Mouse (Mus musculus) neural tube, embryonic 12.5 days (tissue): ENCODE measurements around the gene Gm4969. TPM values are rescaled to one million over a fixed set of nuclear protein-coding genes. Genes with fewer than 3 reads are reported as not detected.
"Not testable (repeated sequence)": the region's sequence is repeated elsewhere in the genome, so short reads cannot be mapped to it uniquely, and the experiment has no call there.

ENCODE experiments used
- ATAC-seq: fragments of 200-750 bp; cut with Nextera tagmentation; 2 replicates; pipeline ENCODE4 v1.8.0; 2017; ENCODE audit warnings: low read depth, mild to moderate bottlenecking, moderate TSS enrichment, moderate library complexity; ENCODE audit not compliant: low FRiP score
- H3K27ac ChIP-seq: fragments of 300-500 bp; sonication (generic); 2 replicates; pipeline ENCODE4 v1.5.1; 2016
- H3K27me3 ChIP-seq: fragments of 300-500 bp; sonication (generic); replicated peaks from 2 replicates; pipeline ENCODE4 v1.6.1; 2016; ENCODE audit warnings: mild to moderate bottlenecking
- H3K36me3 ChIP-seq: fragments of 300-500 bp; sonication (generic); 2 replicates; pipeline ENCODE4 v1.6.1; 2016; ENCODE audit warnings: mild to moderate bottlenecking
- H3K4me1 ChIP-seq: fragments of 300-500 bp; sonication (generic); 2 replicates; pipeline ENCODE4 v1.6.1; 2016
- H3K4me2 ChIP-seq: fragments of 300-500 bp; sonication (generic); replicated peaks from 2 replicates; pipeline ENCODE4 v1.6.1; 2016; ENCODE audit warnings: mild to moderate bottlenecking
- H3K4me3 ChIP-seq: fragments of 300-500 bp; sonication (generic); 2 replicates; pipeline ENCODE4 v1.5.1; 2016
- H3K9ac ChIP-seq: fragments of 300-500 bp; sonication (generic); 2 replicates; pipeline ENCODE4 v1.6.1; 2016; ENCODE audit warnings: mild to moderate bottlenecking
- H3K9me3 ChIP-seq: fragments of 300-500 bp; sonication (generic); 2 replicates; pipeline ENCODE4 v1.6.1; 2016; ENCODE audit warnings: mild to moderate bottlenecking
- WGBS: fragments of 180-500 bp; shearing (Covaris S2); methylation state at CpG from one replicate; pipeline ENCODE4 v1.1.7; 2016; 5-methylcytosine and 5-hydroxymethylcytosine counted together
- polyA plus RNA-seq: library from polyadenylated mRNA; unstranded; fragments of >200 nt; fragmentation: Nextera tagmentation; extraction: Ambion mirVana; gene quantifications from 2 replicates; pipeline ENCODE4 v1.2.1, GENCODE M21; 2016

Gene Gm4969
- polyA plus RNA-seq, 1 experiment from 2014 or later, result 1.0 TPM

DNA sequence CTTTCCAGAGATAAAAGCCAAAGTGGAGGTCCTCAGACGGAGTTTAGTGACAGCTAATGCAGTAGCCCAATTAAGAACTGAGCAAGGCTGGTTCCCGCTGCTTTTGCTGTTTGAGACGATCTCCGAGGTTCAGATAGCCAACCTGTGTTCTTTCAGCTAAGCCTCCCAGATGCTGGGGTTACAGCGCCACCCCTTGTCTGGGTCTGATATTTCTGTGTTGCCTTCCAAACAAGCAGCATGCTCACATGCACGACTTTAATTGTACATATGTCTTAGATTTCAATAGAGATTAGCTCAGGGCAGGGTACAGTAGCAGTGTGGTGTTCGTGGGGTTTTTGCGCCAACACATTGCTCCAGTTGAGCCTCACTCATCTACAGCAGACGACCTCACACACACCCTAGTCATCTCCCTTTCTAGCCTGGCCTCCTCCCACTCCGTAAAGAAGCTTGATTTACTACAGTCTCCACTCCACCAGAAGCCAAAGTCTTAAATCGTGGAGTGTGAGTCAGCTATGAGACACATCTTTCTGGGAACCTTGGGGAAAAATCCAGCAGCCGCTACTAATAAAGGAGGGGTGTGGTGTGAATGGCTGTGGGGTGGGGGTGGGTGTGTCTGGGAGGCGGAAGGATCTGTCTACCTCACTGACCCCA is 37.8 kb upstream of the Gm4969 start:
- peaks cover 18% of the 10 kb centered on the region for H3K27me3 ChIP-seq
- ATAC-seq, result no peak
- H3K4me3 ChIP-seq, result no peak overlapping the region
- peaks cover 38% of the 10 kb centered on the region for H3K36me3 ChIP-seq
- H3K27ac ChIP-seq, result no peak overlapping the region
- no peaks in the 10 kb centered on the region for H3K9me3 ChIP-seq
- 59% methylated on average over 13 of the region's 13 CpGs for WGBS
- no peak overlapping the region for H3K9ac ChIP-seq
- no peak overlapping the region for H3K4me2 ChIP-seq
- H3K4me1 ChIP-seq, result peaks cover 23% of the 10 kb centered on the region

DNA sequence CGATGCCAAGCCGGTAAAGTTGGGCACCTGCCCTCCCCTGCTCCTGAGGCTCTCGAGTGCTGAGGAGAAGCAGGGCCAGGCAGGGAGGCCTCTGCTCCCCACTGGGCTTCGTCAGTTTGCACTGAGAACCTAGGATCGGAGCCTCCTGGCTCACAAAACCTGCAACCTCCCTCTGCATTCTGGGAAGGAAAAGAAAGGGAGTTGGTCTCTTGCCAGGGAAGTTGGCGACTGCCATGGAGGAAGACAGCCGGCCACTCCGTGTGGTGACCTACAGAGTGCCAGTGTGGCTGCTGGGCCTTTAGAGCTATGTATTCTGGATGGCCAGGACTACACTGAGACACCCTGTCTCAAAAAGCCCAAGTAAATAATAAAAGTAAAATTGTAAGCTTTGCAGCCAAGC is 36.6 kb upstream of the Gm4969 start:
- H3K27ac ChIP-seq, result no peak overlapping the region
- H3K4me2 ChIP-seq, result no peak overlapping the region
- H3K27me3 ChIP-seq, result peaks cover 8% of the 10 kb centered on the region
- H3K4me3 ChIP-seq, result no peak overlapping the region
- peaks cover 38% of the 10 kb centered on the region for H3K36me3 ChIP-seq
- H3K9ac ChIP-seq, result no peak overlapping the region
- H3K9me3 ChIP-seq, result no peaks in the 10 kb centered on the region
- no peak for ATAC-seq
- peaks cover 22% of the 10 kb centered on the region for H3K4me1 ChIP-seq
- 87% methylated on average over 8 of the region's 8 CpGs for WGBS

DNA sequence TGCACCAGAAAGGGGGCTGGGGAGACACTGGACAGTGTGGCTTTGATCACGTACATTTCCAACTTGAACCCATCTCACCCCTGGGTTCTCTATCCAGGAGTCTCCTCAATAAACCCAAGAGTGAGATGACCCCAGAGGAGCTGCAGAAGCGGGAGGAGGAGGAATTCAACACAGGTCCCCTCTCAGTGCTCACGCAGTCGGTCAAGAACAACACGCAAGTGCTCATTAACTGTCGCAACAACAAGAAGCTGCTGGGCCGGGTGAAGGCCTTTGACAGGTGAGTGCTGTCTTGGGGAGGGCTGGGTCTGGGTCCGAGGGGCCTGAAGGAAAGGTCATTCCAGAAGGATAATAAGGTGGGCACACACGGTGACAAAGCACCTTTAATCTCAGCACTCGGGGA is 33.0 kb upstream of the Gm4969 start:
- not testable (repeated sequence) for H3K9ac ChIP-seq
- peak overlapping the region; percentile 80 for H3K4me2 ChIP-seq
- 92% methylated on average over 10 of the region's 10 CpGs for WGBS

DNA sequence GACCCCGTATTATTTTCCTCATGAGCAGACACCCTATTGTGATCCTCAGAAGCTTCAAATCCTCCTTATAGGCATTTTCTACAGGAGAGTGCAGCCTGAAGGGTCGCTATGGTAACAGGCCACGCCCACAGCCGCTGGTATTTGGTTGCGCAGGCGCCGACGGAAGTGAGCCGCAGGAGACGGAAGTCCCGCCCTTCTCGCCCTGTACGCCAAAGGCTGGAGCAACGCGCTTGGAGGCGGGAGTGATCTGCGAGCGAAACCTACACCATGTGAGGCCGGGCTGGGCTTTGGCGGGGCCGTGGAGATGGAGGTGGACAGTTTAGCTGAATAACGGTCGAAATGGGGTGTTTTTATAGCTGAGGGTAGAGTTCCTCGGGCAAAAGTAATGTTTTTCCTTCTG is 31.5 kb upstream of the Gm4969 start, which contains the start of gene Snrpd2:
Gene Snrpd2 (plus strand): TSS at position 97 of the 400 bp plus-strand sequence.
- H3K4me3 ChIP-seq, result peak within 1 kb of the TSS; percentile 59
- under 1% methylated on average over 24 of the region's 24 CpGs for WGBS
- H3K4me1 ChIP-seq, result peaks cover 22% of the 10 kb centered on the region
- peak within 1 kb of the TSS; percentile 80 for H3K4me2 ChIP-seq
- peaks cover 41% of the 10 kb centered on the region for H3K36me3 ChIP-seq
- peak within 1 kb of the TSS; percentile 42; the same call in 1 of the 2 replicates for H3K27ac ChIP-seq
- ATAC-seq, result peak; percentile 94
- H3K9me3 ChIP-seq, result no peaks in the 10 kb centered on the region
- no peaks in the 10 kb centered on the region for H3K27me3 ChIP-seq
- H3K9ac ChIP-seq, result peak within 1 kb of the TSS; percentile 62

More for the DNA sequence above, 33.0 kb upstream of the Gm4969 start:
- peaks cover 46% of the 10 kb centered on the region for H3K36me3 ChIP-seq
- H3K9me3 ChIP-seq, H3K27ac ChIP-seq, H3K27me3 ChIP-seq, H3K4me3 ChIP-seq, ATAC-seq: not testable (repeated sequence)
- peaks cover 22% of the 10 kb centered on the region for H3K4me1 ChIP-seq

DNA sequence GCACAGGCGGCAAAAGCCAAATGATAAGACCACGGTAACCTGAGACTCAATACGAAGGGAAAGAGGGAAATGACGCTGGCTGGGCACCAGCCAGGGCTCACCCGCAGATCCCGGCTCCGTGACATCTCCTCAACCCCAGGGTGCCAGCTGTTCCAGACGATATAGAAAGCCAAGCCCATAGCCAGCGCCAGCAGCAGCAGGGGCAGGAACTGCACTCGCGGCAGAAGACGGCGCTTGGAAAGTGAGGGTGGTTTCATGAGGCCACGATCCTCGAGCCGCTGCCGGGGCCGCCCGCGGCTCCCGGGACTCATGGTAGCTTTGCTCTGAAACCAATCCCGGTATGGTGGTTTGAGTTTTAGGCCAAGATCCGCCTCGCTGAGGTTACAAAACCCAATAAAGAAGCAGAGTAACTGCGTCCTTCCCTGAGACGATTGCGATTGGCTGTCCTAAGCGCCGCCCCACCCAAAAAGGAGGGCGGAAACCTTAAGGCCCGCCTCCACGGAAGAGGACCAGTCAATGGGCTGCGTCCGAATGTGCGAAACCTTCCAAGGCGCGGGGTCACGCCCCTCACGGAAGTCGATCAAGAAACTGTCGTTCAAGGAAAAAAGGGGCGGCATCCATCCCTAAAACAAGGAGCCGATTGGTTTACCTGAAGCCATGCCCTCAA is 30.8 kb upstream of the Gm4969 start, which contains the start of gene Qpctl:
Gene Qpctl (minus strand): TSS at position 417 of the 667 bp plus-strand sequence.
- peak within 1 kb of the TSS; percentile 80 for H3K4me2 ChIP-seq
- peak; percentile 97 for ATAC-seq
- WGBS, result under 1% methylated on average over 43 of the region's 43 CpGs
- H3K9me3 ChIP-seq, result no peaks in the 10 kb centered on the region
- no peaks in the 10 kb centered on the region for H3K27me3 ChIP-seq
- peak within 1 kb of the TSS; percentile 59 for H3K4me3 ChIP-seq
- peaks cover 36% of the 10 kb centered on the region for H3K36me3 ChIP-seq
- peaks cover 22% of the 10 kb centered on the region for H3K4me1 ChIP-seq
- H3K9ac ChIP-seq, result peak within 1 kb of the TSS; percentile 62
- H3K27ac ChIP-seq, result peak within 1 kb of the TSS; percentile 42; the same call in 1 of the 2 replicates

DNA sequence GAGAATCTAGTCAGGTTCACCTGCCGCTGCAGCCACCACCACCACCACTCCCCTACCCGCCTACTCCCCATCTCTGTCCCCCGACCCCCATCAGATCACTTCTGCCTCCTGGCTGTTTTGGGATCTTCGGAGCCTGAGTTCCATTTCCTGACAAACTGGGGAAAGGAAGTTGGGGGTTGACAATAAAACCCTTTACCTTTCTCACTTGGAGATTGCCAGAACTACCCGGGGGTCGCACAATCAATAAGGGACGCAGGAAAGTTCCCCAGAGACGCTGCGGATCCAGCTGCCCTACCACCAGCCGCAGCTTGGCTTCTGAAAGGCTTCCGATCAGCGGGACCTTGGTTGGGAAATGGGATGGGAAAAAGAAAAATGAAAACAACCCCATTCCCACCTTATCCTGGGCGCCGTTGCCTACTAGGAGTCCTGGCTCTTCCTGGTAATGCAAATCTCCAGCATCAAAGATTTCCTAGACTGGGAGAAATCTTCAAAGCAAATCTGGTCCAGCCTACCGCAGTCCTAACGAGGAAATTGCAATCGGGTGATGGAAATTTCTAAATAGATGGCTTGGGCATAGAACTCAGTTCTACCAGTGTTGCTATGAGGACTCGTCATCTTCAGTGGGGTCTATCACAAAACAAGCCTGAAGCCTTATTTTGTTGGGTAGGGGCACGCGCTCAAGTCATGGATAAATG is 30.2 kb upstream of the Gm4969 start:
- peaks cover 22% of the 10 kb centered on the region for H3K4me1 ChIP-seq
- no peaks in the 10 kb centered on the region for H3K27me3 ChIP-seq
- H3K9me3 ChIP-seq, result no peaks in the 10 kb centered on the region
- H3K27ac ChIP-seq, result peak overlapping the region; percentile 42; the same call in 1 of the 2 replicates
- no peak for ATAC-seq
- H3K36me3 ChIP-seq, result peaks cover 29% of the 10 kb centered on the region
- peak overlapping the region; percentile 61 for H3K9ac ChIP-seq
- peak overlapping the region; percentile 80 for H3K4me2 ChIP-seq
- H3K4me3 ChIP-seq, result peak overlapping the region; percentile 59
- 14% methylated on average over 20 of the region's 20 CpGs for WGBS

DNA sequence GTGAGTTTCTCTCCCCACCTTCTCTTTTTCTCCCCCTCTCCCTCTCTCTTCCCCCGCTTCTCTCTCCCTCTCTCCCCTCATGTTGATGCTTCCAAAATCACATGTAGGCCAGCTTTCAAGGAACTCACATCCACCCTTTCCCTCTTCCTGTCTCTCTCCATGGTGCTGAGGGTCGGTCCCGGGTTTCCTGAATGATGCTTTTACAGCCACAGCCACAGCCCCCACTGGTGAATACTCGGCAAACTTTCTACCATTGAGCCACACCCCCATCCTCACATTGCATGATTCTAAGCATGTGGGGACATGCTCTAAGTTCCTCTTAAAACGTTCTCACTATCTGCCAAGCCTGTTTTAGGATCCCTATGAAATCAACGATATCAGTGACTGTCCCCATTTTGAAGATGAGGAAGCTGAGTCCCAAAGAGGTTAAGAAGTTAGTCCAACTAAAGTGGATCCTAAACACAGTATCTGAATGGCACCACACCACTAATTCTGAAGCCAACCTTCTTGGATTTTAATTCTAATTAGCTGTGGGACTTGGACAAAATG is 29.4 kb upstream of the Gm4969 start:
- Histone ChIP-seq H3K4me1 (peaks cover 22% of the 10 kb centered on the region), H3K27me3 (no peaks in the 10 kb centered on the region), H3K4me3 (no peak overlapping the region), H3K4me2 (peak overlapping the region; percentile 80), H3K9me3 (no peaks in the 10 kb centered on the region), H3K9ac (no peak overlapping the region), H3K27ac (no peak overlapping the region), H3K36me3 (peaks cover 22% of the 10 kb centered on the region)
- no peak for ATAC-seq
- WGBS, result 59% methylated on average over 6 of the region's 6 CpGs

DNA sequence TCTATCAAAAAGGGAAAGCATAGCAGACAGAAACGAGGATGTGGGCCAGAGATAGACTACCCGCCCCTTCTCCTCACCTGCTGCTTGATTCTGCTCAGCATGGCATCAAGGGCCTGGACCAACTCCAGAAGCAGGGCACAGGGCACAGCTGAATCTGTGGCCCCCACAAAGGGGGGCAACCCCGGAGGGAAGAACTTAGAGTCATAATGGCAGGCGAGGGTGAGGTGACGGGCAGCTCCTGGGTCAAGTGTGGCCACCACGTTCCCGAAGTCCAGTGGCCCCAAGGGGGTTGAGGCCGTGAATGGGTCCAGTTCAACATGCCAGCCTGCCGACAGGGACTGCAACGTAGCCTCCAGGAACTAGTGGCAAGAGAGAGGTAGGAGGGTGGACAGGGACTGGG is 28.6 kb upstream of the Gm4969 start:
- no peaks in the 10 kb centered on the region for H3K27me3 ChIP-seq
- H3K36me3 ChIP-seq, result peaks cover 14% of the 10 kb centered on the region
- H3K4me1 ChIP-seq, result peaks cover 22% of the 10 kb centered on the region
- ATAC-seq, result no peak
- no peak overlapping the region for H3K4me3 ChIP-seq
- H3K9ac ChIP-seq, result no peak overlapping the region
- no peaks in the 10 kb centered on the region for H3K9me3 ChIP-seq
- WGBS, result 85% methylated on average over 10 of the region's 10 CpGs
- no peak overlapping the region for H3K4me2 ChIP-seq
- H3K27ac ChIP-seq, result no peak overlapping the region

DNA sequence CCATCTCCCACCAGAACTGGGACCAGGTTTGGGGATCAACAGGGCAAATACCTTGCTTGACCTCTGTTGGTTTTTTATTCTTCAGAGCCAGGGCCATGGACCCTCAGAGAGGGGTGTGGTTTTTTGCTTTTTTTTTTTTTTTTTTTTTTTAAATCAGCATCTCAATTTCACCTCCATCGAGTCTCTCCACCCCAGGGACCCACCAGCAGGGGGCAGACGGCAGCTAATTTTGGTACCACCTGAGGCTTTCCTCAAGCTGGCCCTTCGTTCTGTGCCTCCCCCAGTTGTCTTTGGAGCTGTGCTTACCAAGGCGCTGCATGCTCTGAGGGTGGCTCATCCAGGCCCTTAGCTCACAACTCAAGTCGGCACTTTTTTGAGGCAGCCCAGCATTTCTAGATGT is 19.2 kb upstream of the Gm4969 start:
- ATAC-seq, result no peak
- Histone ChIP-seq H3K4me3 (no peak overlapping the region), H3K36me3 (peaks cover 68% of the 10 kb centered on the region), H3K4me1 (no peaks in the 10 kb centered on the region), H3K27me3 (no peaks in the 10 kb centered on the region), H3K27ac (no peak overlapping the region), H3K4me2 (no peak overlapping the region), H3K9ac (no peak overlapping the region), H3K9me3 (no peaks in the 10 kb centered on the region)
- 61% methylated on average over 5 of the region's 5 CpGs for WGBS

DNA sequence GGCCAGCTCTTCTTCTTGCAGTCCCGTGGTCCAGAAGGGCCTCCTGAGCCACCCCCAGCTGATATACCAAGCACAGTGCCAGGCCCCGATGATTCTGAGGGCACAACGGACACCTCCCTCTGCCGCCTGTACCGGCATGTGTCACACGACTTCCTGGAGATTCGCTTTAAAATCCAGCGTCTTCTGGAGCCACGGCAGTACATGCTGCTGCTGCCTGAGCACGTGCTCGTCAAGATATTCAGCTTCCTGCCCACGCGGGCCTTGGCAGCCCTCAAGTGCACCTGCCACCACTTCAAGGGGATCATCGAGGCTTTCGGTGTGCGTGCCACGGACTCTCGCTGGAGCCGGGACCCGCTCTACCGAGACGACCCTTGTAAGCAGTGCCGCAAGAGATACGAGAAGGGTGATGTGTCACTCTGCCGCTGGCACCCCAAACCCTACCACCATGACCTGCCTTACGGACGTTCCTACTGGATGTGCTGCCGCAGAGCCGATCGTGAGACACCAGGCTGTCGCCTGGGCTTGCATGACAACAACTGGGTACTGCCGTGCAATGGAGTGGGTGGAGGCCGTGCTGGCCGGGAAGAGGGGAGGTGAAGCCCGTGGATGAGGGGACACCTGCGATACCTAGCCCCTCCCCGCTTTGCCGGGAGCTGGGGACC is 18.6 kb upstream of the Gm4969 start:
- WGBS, result 94% methylated on average over 38 of the region's 38 CpGs
- H3K9me3 ChIP-seq, result no peaks in the 10 kb centered on the region
- no peak overlapping the region for H3K27ac ChIP-seq
- H3K36me3 ChIP-seq, result peaks cover 68% of the 10 kb centered on the region
- H3K4me2 ChIP-seq, result no peak overlapping the region
- H3K4me3 ChIP-seq, result no peak overlapping the region
- H3K27me3 ChIP-seq, result no peaks in the 10 kb centered on the region
- no peak overlapping the region for H3K9ac ChIP-seq
- H3K4me1 ChIP-seq, result peaks cover 3% of the 10 kb centered on the region
- no peak for ATAC-seq

DNA sequence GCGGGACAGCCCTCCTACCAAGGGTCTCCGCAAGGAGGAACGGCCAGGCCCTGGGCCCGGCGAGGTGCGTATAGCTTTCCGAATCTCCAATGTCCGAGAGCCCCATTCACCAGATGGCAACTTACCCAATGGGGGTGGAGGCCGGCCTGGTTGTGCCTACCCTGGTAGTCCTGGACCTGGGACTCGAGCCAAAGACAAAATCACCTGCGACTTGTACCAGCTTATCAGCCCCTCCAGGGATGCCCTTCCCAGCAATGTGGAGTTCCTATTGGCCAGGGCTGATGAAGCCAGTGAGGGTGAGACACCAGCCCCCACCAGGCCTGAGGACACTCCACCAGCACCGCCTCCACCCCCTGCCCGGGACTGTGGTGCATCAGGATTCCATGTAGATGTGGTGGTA is 18.0 kb upstream of the Gm4969 start:
- Histone ChIP-seq H3K9ac (no peak overlapping the region), H3K36me3 (peaks cover 65% of the 10 kb centered on the region), H3K27ac (no peak overlapping the region), H3K4me3 (no peak overlapping the region), H3K4me2 (no peak overlapping the region), H3K4me1 (peaks cover 6% of the 10 kb centered on the region), H3K27me3 (no peaks in the 10 kb centered on the region), H3K9me3 (no peaks in the 10 kb centered on the region)
- WGBS, result 98% methylated on average over 13 of the region's 13 CpGs
- no peak for ATAC-seq
